Mouse (Mus musculus): ENCODE data around the gene Thumpd3. TPM values are rescaled to one million over a fixed set of nuclear protein-coding genes. Genes with fewer than 3 reads are reported as not detected.

Thumpd3 gene
- polyA plus RNA-seq, 1 experiment from 2014 or later = 56.2 TPM

DNA sequence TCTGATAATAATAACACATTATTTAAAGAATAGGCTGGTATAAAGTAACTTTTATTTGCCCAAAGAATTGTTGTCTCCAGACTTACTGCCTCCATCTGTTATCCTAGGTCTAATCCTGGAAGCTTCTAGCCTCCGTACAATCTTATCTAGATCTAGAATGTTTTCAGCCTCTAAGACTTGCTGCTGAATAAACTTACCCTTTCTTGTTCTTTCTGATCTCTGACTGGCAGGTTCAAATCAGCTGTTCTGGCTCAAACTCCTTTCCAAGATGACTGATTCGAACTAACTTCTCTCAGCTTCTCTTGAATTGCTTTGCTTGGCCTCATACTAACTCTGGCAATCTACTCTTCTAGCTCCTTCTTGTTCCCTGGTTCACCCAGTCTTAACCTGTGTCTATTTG is 5.7 kb upstream of the Thumpd3 start:
- 88% methylated on average over 2 of the region's 2 CpGs for WGBS
- no peaks in the 10 kb centered on the region for H3K9me3 ChIP-seq

DNA sequence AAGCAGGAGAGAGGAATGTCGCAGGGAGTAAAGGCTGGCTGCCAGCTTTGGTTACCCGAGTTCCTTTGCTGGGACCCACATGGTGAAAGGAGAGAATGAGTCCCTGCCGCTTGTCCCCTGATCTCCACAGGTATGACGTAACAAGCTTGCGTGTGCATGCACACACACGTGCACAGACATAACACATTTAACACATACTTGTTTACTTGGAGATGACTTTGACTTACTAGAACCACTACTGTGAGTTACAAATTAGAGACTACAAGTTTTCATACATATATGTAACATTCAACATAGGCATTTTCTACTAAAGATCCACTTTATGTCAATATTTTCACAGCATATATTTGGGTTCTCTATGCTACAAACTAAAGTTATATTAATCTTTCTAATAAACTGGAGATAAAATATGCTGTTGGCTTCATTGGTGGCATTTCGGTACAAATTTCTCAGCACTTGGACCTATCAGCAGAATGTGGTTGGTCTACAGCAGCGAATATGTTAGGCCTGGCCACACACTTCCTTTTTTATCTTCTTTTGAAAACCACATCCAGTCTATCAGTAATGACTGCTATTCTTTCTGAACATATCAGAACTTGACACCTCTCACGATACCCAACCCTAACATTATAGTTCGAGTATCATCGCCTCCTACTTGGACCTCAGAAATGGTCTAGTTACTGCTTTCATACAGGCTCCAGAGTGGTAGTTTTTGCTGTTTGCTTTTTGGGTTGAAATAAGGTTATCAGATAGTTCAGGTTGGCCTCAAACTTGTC is 4.6 kb upstream of the Thumpd3 start:
- Histone ChIP-seq H3K4me3 (no peak overlapping the region), H3K9me3 (no peaks in the 10 kb centered on the region), H3K36me3 (replicated peaks) (no peaks in the 10 kb centered on the region), H3K27me3 (replicated peaks) (no peaks in the 10 kb centered on the region), H3K9ac (no peak overlapping the region), H3K27ac (no peak overlapping the region), H3K4me1 (peaks cover 16% of the 10 kb centered on the region), H3K4me2 (no peak overlapping the region)
- WGBS = 86% methylated on average over 11 of the region's 11 CpGs
- ATAC-seq (replicated peaks) = no peak

More for the DNA sequence above, 5.7 kb upstream of the Thumpd3 start:
- no peak overlapping the region for H3K4me2 ChIP-seq
- H3K27me3 ChIP-seq (replicated peaks) = no peaks in the 10 kb centered on the region
- peaks cover 14% of the 10 kb centered on the region for H3K4me1 ChIP-seq
- no peaks in the 10 kb centered on the region for H3K36me3 ChIP-seq (replicated peaks)
- no peak overlapping the region for H3K4me3 ChIP-seq
- no peak for ATAC-seq (replicated peaks)
- no peak overlapping the region for H3K9ac ChIP-seq
- H3K27ac ChIP-seq = no peak overlapping the region

DNA sequence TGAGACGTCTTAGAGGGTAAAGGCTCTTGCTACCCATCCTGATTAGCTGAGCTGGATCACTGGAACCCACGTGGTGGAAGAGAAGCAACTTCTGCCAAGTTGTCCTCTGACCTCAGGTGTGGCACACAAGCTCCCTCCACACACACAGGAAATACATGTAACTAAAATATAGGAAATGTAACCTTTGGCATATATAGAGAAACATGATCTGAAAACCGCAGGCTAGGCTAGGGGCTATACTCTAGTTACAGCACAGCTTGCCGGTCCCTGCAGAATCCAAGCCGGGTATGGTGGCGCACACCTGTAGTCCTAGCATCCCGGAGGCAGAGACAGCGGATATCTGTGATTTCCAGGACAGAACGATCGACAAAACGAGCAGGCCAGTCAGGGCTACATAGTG is 450 bp upstream of the Thumpd3 start:
- peak; percentile 68 for ATAC-seq (replicated peaks)
- H3K9me3 ChIP-seq = no peaks in the 10 kb centered on the region
- H3K4me3 ChIP-seq = peak overlapping the region; percentile 92
- H3K36me3 ChIP-seq (replicated peaks) = peaks cover 7% of the 10 kb centered on the region; the same call in 1 of the 2 replicates
- no peaks in the 10 kb centered on the region for H3K27me3 ChIP-seq (replicated peaks)
- peak overlapping the region; percentile 90 for H3K27ac ChIP-seq
- 2% methylated on average over 11 of the region's 11 CpGs for WGBS
- peak overlapping the region; percentile 64 for H3K9ac ChIP-seq
- peak overlapping the region; percentile 81 for H3K4me2 ChIP-seq
- H3K4me1 ChIP-seq = peaks cover 21% of the 10 kb centered on the region

GRCm38 (mm10) chr6:113047016-113047746 is 1.2 kb downstream of the Thumpd3 start:
- peak overlapping the region; percentile 90; the same call in 1 of the 2 replicates for H3K27ac ChIP-seq
- peak overlapping the region; percentile 81 for H3K4me2 ChIP-seq
- H3K9ac ChIP-seq = peak overlapping the region; percentile 56
- peak overlapping the region; percentile 92 for H3K4me3 ChIP-seq
- peaks cover 14% of the 10 kb centered on the region; the same call in 1 of the 2 replicates for H3K36me3 ChIP-seq (replicated peaks)
- H3K9me3 ChIP-seq = no peaks in the 10 kb centered on the region
- 68% methylated on average over 15 of the region's 15 CpGs for WGBS
- ATAC-seq (replicated peaks) = no peak
- H3K27me3 ChIP-seq (replicated peaks) = no peaks in the 10 kb centered on the region
- peaks cover 21% of the 10 kb centered on the region for H3K4me1 ChIP-seq

GRCm38 (mm10) chr6:113048371-113048770 is 2.3 kb downstream of the Thumpd3 start:
- Histone ChIP-seq H3K4me1 (peaks cover 21% of the 10 kb centered on the region), H3K4me2 (no peak overlapping the region), H3K27me3 (replicated peaks) (no peaks in the 10 kb centered on the region), H3K27ac (no peak overlapping the region), H3K36me3 (replicated peaks) (peaks cover 20% of the 10 kb centered on the region; the same call in 1 of the 2 replicates), H3K9ac (no peak overlapping the region), H3K9me3 (no peaks in the 10 kb centered on the region), H3K4me3 (no peak overlapping the region)
- 95% methylated on average over 2 of the region's 2 CpGs for WGBS
- no peak for ATAC-seq (replicated peaks)

GRCm38 (mm10) chr6:113049159-113049558 is 3.1 kb downstream of the Thumpd3 start:
- ATAC-seq (replicated peaks) = no peak
- no peaks in the 10 kb centered on the region for H3K9me3 ChIP-seq
- no peak overlapping the region for H3K4me3 ChIP-seq
- 90% methylated on average over 3 of the region's 3 CpGs for WGBS
- H3K4me1 ChIP-seq = peaks cover 21% of the 10 kb centered on the region
- H3K27ac ChIP-seq = no peak overlapping the region
- H3K9ac ChIP-seq = no peak overlapping the region
- H3K4me2 ChIP-seq = no peak overlapping the region
- peaks cover 24% of the 10 kb centered on the region; the same call in 1 of the 2 replicates for H3K36me3 ChIP-seq (replicated peaks)
- H3K27me3 ChIP-seq (replicated peaks) = no peaks in the 10 kb centered on the region

DNA sequence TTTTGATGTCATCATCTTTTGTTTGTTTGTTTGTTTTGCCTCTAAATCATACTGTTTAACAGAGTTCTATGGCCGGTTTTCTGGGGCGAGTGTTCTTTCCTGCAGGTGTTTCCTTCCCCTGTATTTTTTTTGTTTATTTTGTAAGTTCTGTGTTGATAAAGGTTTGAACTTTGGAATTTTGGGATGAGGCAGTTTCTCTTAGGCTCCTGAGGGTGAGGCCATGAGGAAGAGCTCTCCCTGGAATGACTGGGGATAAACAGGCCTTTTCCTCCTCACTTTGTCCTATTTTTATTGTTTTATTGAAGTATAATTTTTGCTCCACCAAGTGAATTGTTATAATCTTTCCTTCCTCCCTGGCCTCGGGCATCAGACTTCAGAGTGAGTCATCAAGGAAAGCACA is 6.9 kb downstream of the Thumpd3 start:
- no peak for ATAC-seq (replicated peaks)
- no peak overlapping the region for H3K4me2 ChIP-seq
- no peak overlapping the region for H3K4me3 ChIP-seq
- WGBS = 91% methylated on average over 3 of the region's 3 CpGs
- H3K9ac ChIP-seq = no peak overlapping the region
- H3K36me3 ChIP-seq (replicated peaks) = peaks cover 50% of the 10 kb centered on the region
- no peaks in the 10 kb centered on the region for H3K27me3 ChIP-seq (replicated peaks)
- H3K9me3 ChIP-seq = no peaks in the 10 kb centered on the region
- no peak overlapping the region for H3K27ac ChIP-seq
- H3K4me1 ChIP-seq = peaks cover 3% of the 10 kb centered on the region

DNA sequence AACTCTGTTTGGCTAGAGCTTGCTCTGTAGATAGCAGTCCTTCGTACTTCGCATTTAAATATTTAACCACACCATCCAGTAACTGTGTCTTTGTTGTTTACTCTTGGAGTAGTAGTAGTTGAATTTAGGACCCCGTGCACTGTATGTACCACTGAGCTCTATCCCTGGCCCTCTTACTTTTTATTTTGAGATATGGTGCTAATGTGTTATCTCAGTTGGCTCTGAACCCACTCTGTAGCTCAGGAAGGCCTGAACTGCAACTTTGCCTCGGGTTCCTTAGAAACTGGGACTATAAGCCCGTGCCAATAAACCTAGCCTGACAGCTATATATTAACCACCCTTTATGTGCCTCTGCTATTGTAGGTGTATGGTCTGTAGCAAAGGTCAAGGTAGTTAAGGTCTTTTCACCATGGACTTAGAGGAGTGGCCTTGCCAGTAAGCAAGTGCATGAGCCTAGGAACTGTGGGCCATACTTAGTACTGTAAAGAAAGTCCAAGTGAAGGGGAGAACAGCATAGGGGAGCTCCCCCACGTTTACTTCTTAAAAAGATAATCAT is 8.6 kb downstream of the Thumpd3 start:
- Histone ChIP-seq H3K4me2 (no peak overlapping the region), H3K36me3 (replicated peaks) (peaks cover 48% of the 10 kb centered on the region), H3K9me3 (no peaks in the 10 kb centered on the region), H3K4me3 (no peak overlapping the region), H3K27ac (no peak overlapping the region), H3K9ac (no peak overlapping the region), H3K27me3 (replicated peaks) (no peaks in the 10 kb centered on the region), H3K4me1 (no peaks in the 10 kb centered on the region)
- WGBS = 90% methylated on average over 6 of the region's 6 CpGs
- no peak for ATAC-seq (replicated peaks)

- H3K36me3 ChIP-seq (replicated peaks) = peaks cover 60% of the 10 kb centered on the region
- ATAC-seq (replicated peaks) = no peak
These were observed 15.0 kb downstream of the Thumpd3 start for GRCm38 (mm10) chr6:113060892-113061563.

DNA sequence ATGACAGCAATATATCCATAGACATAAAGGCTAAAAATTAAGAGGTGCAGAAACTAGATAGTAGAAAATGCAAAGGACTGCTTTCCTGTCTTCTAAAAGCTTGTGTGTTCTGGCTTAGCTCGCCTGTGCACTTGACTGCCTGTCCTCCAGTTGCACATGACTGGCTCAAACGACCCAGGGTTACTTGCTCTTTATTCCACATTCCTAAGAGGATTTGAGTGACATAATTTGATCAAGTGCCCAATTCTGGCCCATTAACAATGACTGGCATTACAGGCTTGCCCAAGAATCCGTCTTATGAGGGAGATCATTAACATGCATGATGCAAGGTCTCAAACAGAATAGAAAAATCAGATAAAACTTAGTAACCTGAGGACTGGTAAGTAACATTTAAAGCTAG is 16.2 kb downstream of the Thumpd3 start:
- 35% methylated on average over 3 of the region's 3 CpGs for WGBS
- no peak for ATAC-seq (replicated peaks)
- no peaks in the 10 kb centered on the region for H3K4me1 ChIP-seq
- no peak overlapping the region for H3K27ac ChIP-seq
- H3K27me3 ChIP-seq (replicated peaks) = no peaks in the 10 kb centered on the region
- H3K36me3 ChIP-seq (replicated peaks) = peaks cover 62% of the 10 kb centered on the region
- no peak overlapping the region for H3K9ac ChIP-seq
- no peak overlapping the region for H3K4me2 ChIP-seq
- H3K4me3 ChIP-seq = no peak overlapping the region
- H3K9me3 ChIP-seq = no peaks in the 10 kb centered on the region

More at GRCm38 (mm10) chr6:113060892-113061563, 15.0 kb downstream of the Thumpd3 start:
- no peaks in the 10 kb centered on the region for H3K4me1 ChIP-seq
- H3K4me2 ChIP-seq = no peak overlapping the region
- H3K4me3 ChIP-seq = no peak overlapping the region
- no peak overlapping the region for H3K9ac ChIP-seq
- WGBS = 80% methylated on average over 1 of the region's 1 CpGs
- H3K9me3 ChIP-seq = no peaks in the 10 kb centered on the region
- H3K27me3 ChIP-seq (replicated peaks) = no peaks in the 10 kb centered on the region
- no peak overlapping the region for H3K27ac ChIP-seq

DNA sequence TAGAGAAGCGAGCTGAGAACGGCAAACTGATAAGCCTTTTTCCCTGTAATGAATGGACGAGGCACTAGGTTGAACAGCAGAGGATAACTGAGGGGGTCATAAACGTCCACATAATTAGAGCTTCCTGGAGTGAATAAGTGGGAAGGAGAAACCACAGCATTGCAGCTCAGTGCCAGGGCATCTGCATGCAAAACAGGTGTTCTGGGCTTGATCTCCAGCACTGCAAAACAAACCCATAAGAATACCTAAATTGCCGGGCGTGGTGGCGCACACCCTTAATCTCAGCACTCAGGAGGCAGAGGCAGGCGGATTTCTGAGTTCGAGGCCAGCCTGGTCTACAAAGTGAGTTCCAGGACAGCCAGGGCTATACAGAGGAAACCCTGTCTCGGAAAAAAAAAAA is 17.3 kb downstream of the Thumpd3 start:
- no peak for ATAC-seq (replicated peaks)
- Histone ChIP-seq H3K27me3 (replicated peaks) (no peaks in the 10 kb centered on the region), H3K4me1 (no peaks in the 10 kb centered on the region), H3K9ac (no peak overlapping the region), H3K4me3 (no peak overlapping the region), H3K4me2 (no peak overlapping the region), H3K9me3 (no peaks in the 10 kb centered on the region), H3K36me3 (replicated peaks) (peaks cover 68% of the 10 kb centered on the region), H3K27ac (no peak overlapping the region)
- WGBS = 91% methylated on average over 10 of the region's 10 CpGs

GRCm38 (mm10) chr6:113065186-113065585 is 19.2 kb downstream of the Thumpd3 start:
- WGBS = 93% methylated on average over 3 of the region's 3 CpGs
- Histone ChIP-seq H3K9me3 (no peaks in the 10 kb centered on the region), H3K36me3 (replicated peaks) (peaks cover 66% of the 10 kb centered on the region), H3K27me3 (replicated peaks) (no peaks in the 10 kb centered on the region), H3K27ac (no peak overlapping the region), H3K4me3 (no peak overlapping the region), H3K9ac (no peak overlapping the region), H3K4me2 (no peak overlapping the region), H3K4me1 (no peaks in the 10 kb centered on the region)
- ATAC-seq (replicated peaks) = no peak

Data from midbrain, embryonic 15.5 days (tissue).